Mouse (Mus musculus): Measurements from ENCODE around the gene Gm4969.
A peak's percentile ranks its signal among the peaks of the same experiment; 100 is the strongest.

The Gm4969 gene

GRCm38 (mm10) chr7:19093537-19094385, 24.4 kb downstream of the Gm4969 start:
- DNase-seq (ENCODE audit: low spot score): peak; percentile 98

- peak; percentile 80 for DNase-seq (ENCODE audit: low spot score)
These were observed 25.0 kb downstream of the Gm4969 start for GRCm38 (mm10) chr7:19093174-19093521.

- peak; percentile 72 for DNase-seq (ENCODE audit: low spot score)
These were observed 25.6 kb downstream of the Gm4969 start for GRCm38 (mm10) chr7:19092381-19093173.

DNA sequence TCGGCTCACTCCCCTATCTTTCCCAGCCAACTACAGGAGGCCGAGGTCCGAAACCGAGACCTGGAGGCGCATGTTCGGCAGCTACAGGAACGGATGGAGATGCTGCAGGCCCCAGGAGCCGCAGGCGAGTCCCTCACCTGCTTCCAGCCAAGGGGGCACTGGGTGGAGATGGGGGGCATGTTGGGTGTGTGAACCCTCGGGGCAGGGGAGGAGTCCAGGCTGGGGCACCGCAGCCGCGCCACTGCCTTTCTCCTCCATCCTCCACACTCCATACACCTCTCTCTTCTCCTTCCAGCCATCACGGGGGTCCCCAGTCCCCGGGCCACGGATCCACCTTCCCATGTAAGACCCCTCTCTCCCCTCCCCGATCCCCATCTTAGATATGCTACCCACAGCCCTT, 26.3 kb downstream of the Gm4969 start:
- DNase-seq (ENCODE audit: low spot score): no peak

- DNase-seq (ENCODE audit: low spot score): no peak
These were observed 29.4 kb downstream of the Gm4969 start for GRCm38 (mm10) chr7:19088813-19089212.

DNA sequence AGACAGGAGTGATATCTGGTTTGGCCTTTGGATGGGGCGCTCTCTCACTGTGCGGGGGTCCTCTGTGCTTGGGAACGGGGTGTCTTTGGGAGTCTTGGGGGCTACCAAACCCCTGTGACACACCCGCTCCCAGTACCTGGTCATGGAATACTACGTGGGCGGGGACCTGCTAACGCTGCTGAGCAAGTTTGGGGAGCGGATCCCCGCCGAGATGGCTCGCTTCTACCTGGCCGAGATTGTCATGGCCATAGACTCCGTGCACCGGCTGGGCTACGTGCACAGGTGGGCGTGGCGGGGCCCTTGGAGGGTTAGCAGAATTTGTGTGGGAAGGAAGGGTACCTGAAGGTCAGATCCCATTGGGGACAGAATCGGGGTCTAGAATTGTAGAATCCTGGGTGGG, 31.4 kb downstream of the Gm4969 start:
- no peak for DNase-seq (ENCODE audit: low spot score)

GRCm38 (mm10) chr7:19086042-19086441, 32.1 kb downstream of the Gm4969 start:
- DNase-seq (ENCODE audit: low spot score): no peak

- no peak for DNase-seq (ENCODE audit: low spot score)
These were observed 32.7 kb downstream of the Gm4969 start for GRCm38 (mm10) chr7:19085495-19085894.

- DNase-seq (ENCODE audit: low spot score): no peak
These were observed 33.2 kb downstream of the Gm4969 start for GRCm38 (mm10) chr7:19084921-19085473.

DNA sequence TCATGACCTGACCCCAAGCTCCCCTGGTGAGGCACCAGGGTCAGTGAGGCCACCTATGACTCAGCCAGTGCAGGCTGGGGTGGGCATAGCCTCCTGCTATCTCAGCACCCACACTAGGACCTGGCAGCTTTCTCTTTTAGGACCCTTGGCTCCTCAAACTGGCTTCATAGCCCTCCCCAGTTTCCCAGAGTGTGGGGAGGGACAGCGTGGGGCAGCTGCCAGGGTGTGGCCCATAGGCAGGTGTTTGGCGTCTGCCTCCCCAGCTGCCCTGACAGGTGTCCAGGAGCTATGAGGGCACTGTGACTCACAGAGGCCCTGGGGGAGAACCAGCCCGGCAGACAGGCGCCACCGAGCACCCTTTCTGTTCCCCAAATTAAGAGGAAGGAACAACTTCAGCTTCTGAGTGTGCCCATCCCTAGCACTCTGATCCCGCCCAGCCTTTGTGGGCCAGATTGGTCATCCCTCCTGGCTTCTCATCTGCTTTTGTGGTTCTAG, 33.8 kb downstream of the Gm4969 start:
- DNase-seq (ENCODE audit: low spot score): no peak

DNA sequence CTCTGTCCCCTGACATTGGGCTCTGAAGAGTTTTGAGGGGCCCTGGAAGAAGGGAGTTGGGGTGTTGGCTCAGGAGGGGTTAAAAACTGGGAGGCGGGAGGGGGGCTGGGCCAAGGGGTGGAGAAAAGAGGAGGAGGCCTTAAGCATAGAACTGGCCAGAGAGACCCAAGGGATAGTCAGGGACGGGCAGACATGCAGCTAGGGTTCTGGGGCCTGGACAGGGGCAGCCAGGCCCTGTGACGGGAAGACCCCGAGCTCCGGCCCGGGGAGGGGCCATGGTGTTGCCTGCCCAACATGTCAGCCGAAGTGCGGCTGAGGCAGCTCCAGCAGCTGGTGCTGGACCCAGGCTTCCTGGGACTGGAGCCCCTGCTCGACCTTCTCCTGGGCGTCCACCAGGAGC, 34.5 kb downstream of the Gm4969 start, which contains the start of gene Dmpk:
Gene Dmpk (plus strand): TSS at position 149 of the 400 bp plus-strand sequence.
- no peak for DNase-seq (ENCODE audit: low spot score)

DNA sequence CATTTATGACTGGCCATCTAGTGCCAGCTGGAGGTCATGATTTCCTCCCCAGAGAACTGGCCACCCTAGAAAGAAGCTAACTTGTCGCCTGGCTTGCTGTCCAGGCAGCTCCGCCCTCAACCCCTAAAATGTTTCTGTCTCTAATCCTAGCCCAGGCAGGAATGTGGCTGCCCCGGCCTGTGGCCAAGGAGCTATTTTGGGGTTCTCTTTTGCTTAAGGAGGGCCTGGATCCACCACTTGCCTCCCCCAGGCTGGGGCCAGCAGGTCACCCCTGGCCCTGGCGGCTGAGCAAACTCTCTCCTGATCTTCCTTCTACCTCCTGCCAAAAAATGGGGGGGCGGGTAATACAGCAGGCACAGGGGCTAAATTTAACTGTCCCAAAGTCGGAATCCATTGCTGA, 35.1 kb downstream of the Gm4969 start:
- no peak for DNase-seq (ENCODE audit: low spot score)

DNA sequence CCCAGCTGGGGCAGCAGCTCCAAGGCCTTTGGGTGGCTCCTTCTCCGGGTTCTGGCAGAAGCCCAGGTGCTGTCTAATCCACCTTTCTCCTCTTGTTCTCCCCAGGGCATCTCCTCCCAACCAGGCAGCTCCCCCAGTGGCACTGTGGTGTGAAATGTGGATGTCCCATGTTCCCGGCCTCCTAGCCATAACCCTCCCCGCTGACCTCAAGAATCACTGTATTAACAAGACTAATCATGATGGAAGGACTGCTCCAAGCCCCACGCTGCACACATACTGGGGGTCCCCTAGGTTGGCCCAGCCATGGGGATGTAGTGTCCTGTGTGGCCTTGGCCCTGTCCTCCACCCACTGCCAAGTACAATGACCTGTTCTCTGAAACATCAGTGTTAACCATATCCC, 36.0 kb downstream of the Gm4969 start:
- DNase-seq (ENCODE audit: low spot score): no peak

DNA sequence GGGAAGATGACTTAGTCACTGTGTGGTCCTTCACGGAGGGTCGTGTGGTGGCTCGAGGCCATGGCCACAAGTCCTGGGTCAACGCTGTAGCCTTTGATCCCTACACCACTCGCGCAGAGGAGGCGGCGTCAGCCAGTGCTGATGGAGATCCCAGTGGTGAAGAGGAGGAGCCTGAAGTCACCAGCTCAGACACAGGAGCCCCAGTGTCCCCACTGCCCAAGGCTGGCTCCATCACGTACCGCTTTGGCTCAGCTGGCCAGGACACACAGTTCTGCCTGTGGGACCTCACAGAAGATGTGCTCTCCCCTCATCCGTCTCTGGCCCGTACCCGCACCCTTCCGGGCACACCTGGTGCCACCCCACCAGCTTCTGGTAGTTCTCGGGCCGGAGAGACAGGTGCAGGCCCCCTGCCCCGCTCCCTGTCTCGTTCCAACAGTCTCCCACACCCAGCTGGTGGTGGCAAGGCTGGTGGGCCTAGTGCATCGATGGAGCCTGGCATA, 37.7 kb downstream of the Gm4969 start:
- DNase-seq (ENCODE audit: low spot score): no peak

- no peak for DNase-seq (ENCODE audit: low spot score)
These were observed 39.4 kb downstream of the Gm4969 start for GRCm38 (mm10) chr7:19078732-19079131.

- DNase-seq (ENCODE audit: low spot score): no peak
These were observed 40.4 kb downstream of the Gm4969 start for GRCm38 (mm10) chr7:19077761-19078160.

GRCm38 (mm10) chr7:19076586-19076991, 41.6 kb downstream of the Gm4969 start:
- no peak for DNase-seq (ENCODE audit: low spot score)

GRCm38 (mm10) chr7:19075723-19076585, 42.2 kb downstream of the Gm4969 start, which contains the start of gene Dmwd:
Gene Dmwd, plus strand, starts transcription at chr7:19076227.
- DNase-seq (ENCODE audit: low spot score): peak; percentile 97

GRCm38 (mm10) chr7:19075231-19075630, 42.9 kb downstream of the Gm4969 start:
- DNase-seq (ENCODE audit: low spot score): no peak

DNA sequence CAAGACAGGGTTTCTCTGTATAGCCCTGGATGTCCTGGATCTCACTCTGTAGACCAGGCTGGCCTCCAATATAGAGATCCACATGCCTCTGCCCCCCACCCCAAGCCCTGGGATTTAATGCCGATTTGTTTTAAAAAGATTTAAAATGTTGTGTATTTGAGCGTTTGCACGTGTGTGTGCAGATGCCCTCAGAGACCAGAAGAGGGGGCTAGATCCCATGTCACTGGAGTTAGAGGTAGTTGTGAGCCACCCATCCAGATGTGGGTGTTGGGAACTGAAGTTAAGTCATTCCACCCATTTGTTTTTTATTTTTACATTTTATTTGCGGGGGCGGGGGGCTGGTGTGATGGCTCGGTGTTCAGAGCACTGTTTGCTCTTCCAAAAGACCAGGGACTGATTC, 43.7 kb downstream of the Gm4969 start:
- DNase-seq (ENCODE audit: low spot score): no peak

DNA sequence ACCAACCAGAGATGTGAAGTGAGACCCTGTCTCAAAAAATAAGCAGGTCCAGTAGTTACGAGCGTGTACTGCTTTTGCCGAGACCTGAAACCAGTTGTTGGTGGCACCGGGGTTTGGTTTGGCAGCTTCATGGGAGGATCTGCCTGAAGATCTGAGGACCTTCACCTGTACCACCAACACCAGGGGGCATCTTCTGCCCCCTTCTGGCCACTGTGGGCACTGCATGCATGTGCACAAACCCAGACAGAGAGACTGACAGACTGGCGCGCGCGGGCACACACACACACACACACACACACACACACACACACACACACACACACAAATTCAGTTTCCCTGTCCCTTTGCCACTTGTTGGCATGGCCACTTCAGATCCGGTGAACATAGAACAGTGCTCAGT, 44.7 kb downstream of the Gm4969 start:
- DNase-seq (ENCODE audit: low spot score): no peak

Data from ovary, adult 18-20 months (tissue).